Mouse (Mus musculus): Measurements from ENCODE around the gene Meox1. TPM values are rescaled to one million over a fixed set of nuclear protein-coding genes. Genes with fewer than 3 reads are reported as not detected.

Meox1 gene
- polyA plus RNA-seq (2012; rRNA removed) = 1.5 and 1.8 TPM in 2 replicates

DNA sequence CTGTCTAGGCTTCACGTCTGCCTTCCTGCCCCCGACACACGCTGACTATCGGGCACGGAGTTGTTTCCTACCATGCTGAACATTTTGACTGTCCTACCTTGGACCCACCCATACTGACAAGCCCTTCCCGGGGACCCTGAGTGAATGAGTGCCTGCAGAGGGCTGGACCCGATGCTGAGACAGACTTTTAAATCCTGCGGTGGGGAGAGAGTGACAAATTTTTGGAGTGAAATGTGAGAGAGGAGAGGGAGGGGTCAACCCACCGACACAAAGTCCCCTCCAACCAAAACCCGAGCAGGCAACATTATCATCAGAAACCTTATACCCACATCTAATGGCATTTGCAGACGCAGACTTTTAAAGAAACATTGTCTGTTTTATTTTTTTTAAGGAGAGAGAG is at the start of gene Meox1:
Gene Meox1, minus strand, starts transcription at position 171 of the 400 bp plus-strand sequence.
- TF ChIP-seq POLR2A (IDR thresholded peaks at IDR 0.05; ENCODE audit: borderline replicate concordance, insufficient read depth, low read length) (no peak), CTCF (IDR thresholded peaks at IDR 0.05; ENCODE audit: borderline replicate concordance, insufficient read depth, low read depth, low read length) (no peak)
- DNase-seq = no peak
- H3K27me3 ChIP-seq (ENCODE audit: control insufficient read depth, insufficient read depth, low read length) = no peaks in the 10 kb centered on the region
- H3K4me1 ChIP-seq (ENCODE audit: control insufficient read depth, insufficient read depth, low read length) = peaks cover 6% of the 10 kb centered on the region; the same call in 1 of the 2 replicates
- WGBS = 51% methylated on average over 11 of the region's 11 CpGs
- no peak within 1 kb of the TSS for H3K27ac ChIP-seq (ENCODE audit: insufficient read depth, low read length)
- no peak within 1 kb of the TSS for H3K4me3 ChIP-seq (replicated peaks; ENCODE audit: insufficient read depth, low read depth, low read length)

- Histone ChIP-seq H3K4me3 (replicated peaks; ENCODE audit: insufficient read depth, low read depth, low read length) (no peak overlapping the region), H3K4me1 (ENCODE audit: control insufficient read depth, insufficient read depth, low read length) (peaks cover 13% of the 10 kb centered on the region), H3K27me3 (ENCODE audit: control insufficient read depth, insufficient read depth, low read length) (no peaks in the 10 kb centered on the region), H3K27ac (ENCODE audit: insufficient read depth, low read length) (no peak overlapping the region)
- no peak for TF ChIP-seq POLR2A (IDR thresholded peaks at IDR 0.05; ENCODE audit: borderline replicate concordance, insufficient read depth, low read length)
- peak; percentile 92 to 96 for DNase-seq
- WGBS = 3% methylated on average over 3 of the region's 3 CpGs
Observed at GRCm38 (mm10) chr11:101943055-101943454, 48.9 kb upstream of the Meox1 start.

GRCm38 (mm10) chr11:101937108-101937507 is 42.9 kb upstream of the Meox1 start:
- DNase-seq = peak; percentile 36 to 46
- peaks cover 17% of the 10 kb centered on the region for H3K4me1 ChIP-seq (ENCODE audit: control insufficient read depth, insufficient read depth, low read length)
- TF ChIP-seq POLR2A (IDR thresholded peaks at IDR 0.05; ENCODE audit: borderline replicate concordance, insufficient read depth, low read length) = no peak
- no peak for TF ChIP-seq CTCF (IDR thresholded peaks at IDR 0.05; ENCODE audit: borderline replicate concordance, insufficient read depth, low read depth, low read length)
- no peaks in the 10 kb centered on the region for H3K27me3 ChIP-seq (ENCODE audit: control insufficient read depth, insufficient read depth, low read length)
- peak overlapping the region; percentile 87 for H3K4me3 ChIP-seq (replicated peaks; ENCODE audit: insufficient read depth, low read depth, low read length)
- peak overlapping the region; percentile 69; the same call in 1 of the 2 replicates for H3K27ac ChIP-seq (ENCODE audit: insufficient read depth, low read length)
- WGBS = 1% methylated on average over 32 of the region's 32 CpGs

GRCm38 (mm10) chr11:101936421-101936820 is 42.2 kb upstream of the Meox1 start:
- no peak for DNase-seq
- H3K4me3 ChIP-seq (replicated peaks; ENCODE audit: insufficient read depth, low read depth, low read length) = no peak overlapping the region
- TF ChIP-seq POLR2A (IDR thresholded peaks at IDR 0.05; ENCODE audit: borderline replicate concordance, insufficient read depth, low read length) (no peak), CTCF (IDR thresholded peaks at IDR 0.05; ENCODE audit: borderline replicate concordance, insufficient read depth, low read depth, low read length) (no peak)
- H3K27ac ChIP-seq (ENCODE audit: insufficient read depth, low read length) = no peak overlapping the region
- 75% methylated on average over 7 of the region's 7 CpGs for WGBS
- peaks cover 16% of the 10 kb centered on the region for H3K4me1 ChIP-seq (ENCODE audit: control insufficient read depth, insufficient read depth, low read length)
- H3K27me3 ChIP-seq (ENCODE audit: control insufficient read depth, insufficient read depth, low read length) = no peaks in the 10 kb centered on the region

- 94% methylated on average over 3 of the region's 3 CpGs for WGBS
- no peak for DNase-seq
- H3K4me1 ChIP-seq (ENCODE audit: control insufficient read depth, insufficient read depth, low read length) = peaks cover 10% of the 10 kb centered on the region; the same call in 1 of the 2 replicates
Observed at GRCm38 (mm10) chr11:101935743-101936142, 41.6 kb upstream of the Meox1 start.

GRCm38 (mm10) chr11:101931978-101932377 is 37.8 kb upstream of the Meox1 start:
- no peak for DNase-seq
- Histone ChIP-seq H3K27ac (ENCODE audit: insufficient read depth, low read length) (no peak overlapping the region), H3K4me1 (ENCODE audit: control insufficient read depth, insufficient read depth, low read length) (peaks cover 4% of the 10 kb centered on the region; the same call in 1 of the 2 replicates), H3K27me3 (ENCODE audit: control insufficient read depth, insufficient read depth, low read length) (no peaks in the 10 kb centered on the region), H3K4me3 (replicated peaks; ENCODE audit: insufficient read depth, low read depth, low read length) (no peak overlapping the region)
- 63% methylated on average over 4 of the region's 4 CpGs for WGBS
- no peak for TF ChIP-seq CTCF (IDR thresholded peaks at IDR 0.05; ENCODE audit: borderline replicate concordance, insufficient read depth, low read depth, low read length)
- TF ChIP-seq POLR2A (IDR thresholded peaks at IDR 0.05; ENCODE audit: borderline replicate concordance, insufficient read depth, low read length) = no peak

More at GRCm38 (mm10) chr11:101935743-101936142, 41.6 kb upstream of the Meox1 start:
- no peaks in the 10 kb centered on the region for H3K27me3 ChIP-seq (ENCODE audit: control insufficient read depth, insufficient read depth, low read length)
- H3K27ac ChIP-seq (ENCODE audit: insufficient read depth, low read length) = no peak overlapping the region
- TF ChIP-seq POLR2A (IDR thresholded peaks at IDR 0.05; ENCODE audit: borderline replicate concordance, insufficient read depth, low read length) (no peak), CTCF (IDR thresholded peaks at IDR 0.05; ENCODE audit: borderline replicate concordance, insufficient read depth, low read depth, low read length) (no peak)
- no peak overlapping the region for H3K4me3 ChIP-seq (replicated peaks; ENCODE audit: insufficient read depth, low read depth, low read length)

DNA sequence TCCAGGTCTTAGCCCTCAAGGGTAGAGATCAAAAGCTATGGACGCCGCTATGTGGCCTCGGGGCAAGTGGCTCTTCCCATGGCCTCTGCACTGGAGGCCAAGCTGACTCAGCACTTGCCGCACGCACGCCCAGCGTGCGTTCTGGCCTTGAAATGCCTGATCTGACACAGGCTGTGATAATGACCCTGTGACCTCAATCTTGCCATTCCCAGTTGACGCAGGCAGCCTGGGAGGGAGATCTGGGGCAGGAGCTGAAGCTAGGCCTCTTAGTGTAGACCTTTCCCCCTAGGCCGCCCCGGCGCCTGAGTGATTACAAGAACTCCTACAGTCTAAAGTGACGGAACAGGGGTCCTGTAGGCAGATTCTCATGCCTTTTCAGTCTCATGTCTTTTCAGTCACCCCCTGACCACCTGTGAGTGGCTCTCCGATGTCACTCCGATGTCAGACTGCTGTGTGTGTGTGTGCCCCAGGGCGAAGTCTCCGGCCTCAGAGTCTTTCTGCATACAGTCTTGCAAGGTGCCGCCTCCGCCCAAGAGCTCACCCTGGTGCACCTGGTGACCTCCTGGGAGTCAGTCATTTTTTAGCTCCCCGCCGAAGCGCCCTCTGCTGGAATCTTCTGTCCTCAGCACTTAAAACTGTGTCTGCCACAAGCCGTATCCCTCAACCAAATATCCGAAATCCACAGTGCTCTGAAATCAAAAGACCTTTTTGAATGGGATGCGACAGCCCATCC is 34.0 kb upstream of the Meox1 start:
- peak in 1 of 2 experiments; percentile 44 for DNase-seq
- no peaks in the 10 kb centered on the region for H3K27me3 ChIP-seq (ENCODE audit: control insufficient read depth, insufficient read depth, low read length)
- TF ChIP-seq CTCF (IDR thresholded peaks at IDR 0.05; ENCODE audit: borderline replicate concordance, insufficient read depth, low read depth, low read length) (peak; percentile 44), POLR2A (IDR thresholded peaks at IDR 0.05; ENCODE audit: borderline replicate concordance, insufficient read depth, low read length) (no peak)
- no peaks in the 10 kb centered on the region for H3K4me1 ChIP-seq (ENCODE audit: control insufficient read depth, insufficient read depth, low read length)
- H3K27ac ChIP-seq (ENCODE audit: insufficient read depth, low read length) = no peak overlapping the region
- 61% methylated on average over 25 of the region's 25 CpGs for WGBS
- H3K4me3 ChIP-seq (replicated peaks; ENCODE audit: insufficient read depth, low read depth, low read length) = no peak overlapping the region
